Mouse (Mus musculus) layer of hippocampus, adult 2 months (tissue): ENCODE results near the gene Dock6. TPM values are rescaled to one million over a fixed set of nuclear protein-coding genes. Genes with fewer than 3 reads are reported as not detected.

Experiments used
- DNase-seq, 2 experiments: peaks; one replicate each; pipeline ENCODE4 v3.0.0; 2022; ENCODE audit warnings: low spot score in 2 of 2
- H3K27ac ChIP-seq: fragments of 200-600 bp; 2 replicates; pipeline ENCODE4 v1.8.1; 2022
- H3K4me3 ChIP-seq: fragments of 200-600 bp; 2 replicates; pipeline ENCODE4 v1.8.1; 2022; ENCODE audit warnings: mild to moderate bottlenecking
- CTCF ChIP-seq: fragments of 200-600 bp; conservative IDR thresholded peaks from 2 replicates; pipeline ENCODE4 v1.8.1; 2022; ENCODE audit warnings: antibody characterized with exemption, mild to moderate bottlenecking, moderate library complexity
- microRNA-seq, 2 experiments: library from miRNA; unstranded; fragments of <30 nt; microRNA quantifications; one replicate each; pipeline ENCODE4 v1.2.0; 2021
- total RNA-seq, 2 experiments: library from RNA; stranded (reverse); gene quantifications; 2 replicates each; pipeline ENCODE4 v1.2.3; 2021

Dock6 gene
- total RNA-seq, 2 experiments from 2014 or later, result 12.2 to 13.6 TPM

GRCm38 (mm10) chr9:21758576-21759529 lies 93.6 kb downstream of the Dock6 start:
- TF ChIP-seq CTCF, result no peak
- no peak for DNase-seq
- H3K27ac ChIP-seq, result no peak overlapping the region
- no peak overlapping the region for H3K4me3 ChIP-seq

- no peak overlapping the region for H3K27ac ChIP-seq
- no peak for DNase-seq
- H3K4me3 ChIP-seq, result no peak overlapping the region
- TF ChIP-seq CTCF, result no peak
These were observed 97.7 kb downstream of the Dock6 start for GRCm38 (mm10) chr9:21754516-21755321.

- DNase-seq, result no peak
These were observed 98.4 kb downstream of the Dock6 start for GRCm38 (mm10) chr9:21754003-21754402.

GRCm38 (mm10) chr9:21752252-21752792 lies 100.1 kb downstream of the Dock6 start:
- no peak for DNase-seq
- no peak overlapping the region for H3K4me3 ChIP-seq
- no peak overlapping the region for H3K27ac ChIP-seq
- TF ChIP-seq CTCF, result no peak

More at GRCm38 (mm10) chr9:21754003-21754402, 98.4 kb downstream of the Dock6 start:
- TF ChIP-seq CTCF, result no peak
- no peak overlapping the region for H3K27ac ChIP-seq
- no peak overlapping the region for H3K4me3 ChIP-seq

- no peak overlapping the region for H3K27ac ChIP-seq
These were observed 101.1 kb downstream of the Dock6 start for GRCm38 (mm10) chr9:21751347-21751746.

GRCm38 (mm10) chr9:21750370-21750769 lies 102.1 kb downstream of the Dock6 start:
- Histone ChIP-seq H3K27ac (no peak overlapping the region), H3K4me3 (no peak overlapping the region)
- no peak for DNase-seq
- TF ChIP-seq CTCF, result no peak

More at GRCm38 (mm10) chr9:21751347-21751746, 101.1 kb downstream of the Dock6 start:
- peak; percentile 55 for TF ChIP-seq CTCF
- DNase-seq, result no peak
- H3K4me3 ChIP-seq, result no peak overlapping the region

Small RNAs within 50 kb of the gene (microRNA-seq; reads per million reads assigned to microRNA genes)
- 0.64 to 3.9 reads per million in 2 experiments for gene Mir7083

Other genes with a start within 250 kb of the Dock6 start
- 100 to 1,000 TPM; 114 to 115 TPM for gene Smarca4, start 236.5 kb downstream of the Dock6 start, total RNA-seq
- 10 to 100 TPM; 12.0 to 16.2 TPM for gene Ldlr, start 129.2 kb downstream of the Dock6 start, total RNA-seq
- gene Spc24, start 92.3 kb downstream of the Dock6 start, total RNA-seq, result 1 to 10 TPM; 2.2 to 2.9 TPM
- 1 to 10 TPM; 7.0 to 8.4 TPM for gene Kank2, start 53.9 kb downstream of the Dock6 start, total RNA-seq
- gene Angptl8, start 17.1 kb downstream of the Dock6 start, total RNA-seq, result not detected
- 10 to 100 TPM; 16.7 to 18.8 TPM for gene Rab3d, start 65.6 kb upstream of the Dock6 start, total RNA-seq
- gene Ccdc159, start 74.8 kb upstream of the Dock6 start, total RNA-seq, result 10 to 100 TPM; 18.9 to 21.4 TPM
- 10 to 100 TPM; 44.4 to 45.9 TPM for gene Tmem205, start 74.9 kb upstream of the Dock6 start, total RNA-seq
- 100 to 1,000 TPM; 297 to 300 TPM for gene Plppr2, start 84.4 kb upstream of the Dock6 start, total RNA-seq
- gene Swsap1, start 103.1 kb upstream of the Dock6 start, total RNA-seq, result 10 to 100 TPM; 14.8 to 15.9 TPM
- gene Epor, start 110.9 kb upstream of the Dock6 start, total RNA-seq, result 1 to 10 TPM; 7.8 to 9.1 TPM
- 1 to 10 TPM; 2.9 to 3.8 TPM for gene Rgl3, start 136.8 kb upstream of the Dock6 start, total RNA-seq
- gene Ccdc151, start 150.0 kb upstream of the Dock6 start, total RNA-seq, result 1 to 10 TPM; 8.5 to 9.2 TPM
- 100 to 1,000 TPM; 106 to 111 TPM for gene Prkcsh, start 150.2 kb upstream of the Dock6 start, total RNA-seq
- gene Elavl3, start 199.4 kb upstream of the Dock6 start, total RNA-seq, result 100 to 1,000 TPM; 156 to 160 TPM
- gene Gm49318, start 218.6 kb upstream of the Dock6 start, total RNA-seq, result 1 to 10 TPM; 2.2 to 6.3 TPM
- 10 to 100 TPM; 22.3 to 25.2 TPM for gene Zfp653, start 218.7 kb upstream of the Dock6 start, total RNA-seq
- gene Ecsit, start 232.8 kb upstream of the Dock6 start, total RNA-seq, result 10 to 100 TPM; 44.7 to 47.2 TPM
- gene Cnn1, start 246.6 kb upstream of the Dock6 start, total RNA-seq, result 1 to 10 TPM in 1 of 2 experiments, under 1 TPM in 1; 0.44 to 1.4 TPM